Mouse (Mus musculus): Measurements from ENCODE around the gene Polg.

DNA sequence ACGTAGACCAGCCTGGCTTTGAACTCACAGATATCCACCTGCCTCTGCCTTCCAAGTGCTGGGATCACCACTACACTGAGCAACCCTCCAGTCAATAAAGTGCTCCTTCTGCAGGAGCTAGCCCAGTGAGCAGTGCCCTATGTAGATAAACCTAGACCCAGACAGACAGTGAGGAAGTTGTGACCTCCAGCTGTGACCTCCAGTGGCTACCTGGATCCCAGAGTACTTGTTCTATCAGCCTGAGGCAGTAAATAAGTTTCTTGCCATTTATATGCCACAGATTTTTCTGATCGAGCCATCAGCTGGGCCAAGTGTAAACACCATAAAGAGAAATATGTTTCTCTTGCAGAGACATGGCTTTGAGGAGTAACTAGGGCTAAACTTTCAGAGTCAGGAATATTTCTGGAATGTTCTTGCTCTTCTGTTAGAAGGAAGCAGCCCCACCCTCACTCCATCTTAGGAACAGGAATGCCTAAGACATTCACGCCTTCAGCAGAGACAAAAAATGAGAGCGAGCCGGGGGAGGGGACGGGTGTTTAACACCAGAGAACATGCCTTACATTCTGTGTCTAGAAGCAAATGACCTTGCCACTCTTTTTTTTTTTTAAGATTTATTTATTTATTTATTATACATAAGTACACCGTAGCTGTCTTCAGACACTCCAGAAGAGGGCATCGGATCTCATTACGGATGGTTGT is 7.5 kb upstream of the Polg start:
- TF ChIP-seq EP300 (optimal IDR thresholded peaks at IDR 0.05), result no peak
- TF ChIP-seq CTCF (IDR thresholded peaks at IDR 0.05; ENCODE audit: low read depth), result no peak

All from stomach, postnatal 0 days (tissue).